Mouse (Mus musculus): ENCODE data around the gene Cfd. TPM values are rescaled to one million over a fixed set of nuclear protein-coding genes. Genes with fewer than 3 reads are reported as not detected.

The Cfd gene
- polyA plus RNA-seq, 1 experiment from 2014 or later, result not detected

DNA sequence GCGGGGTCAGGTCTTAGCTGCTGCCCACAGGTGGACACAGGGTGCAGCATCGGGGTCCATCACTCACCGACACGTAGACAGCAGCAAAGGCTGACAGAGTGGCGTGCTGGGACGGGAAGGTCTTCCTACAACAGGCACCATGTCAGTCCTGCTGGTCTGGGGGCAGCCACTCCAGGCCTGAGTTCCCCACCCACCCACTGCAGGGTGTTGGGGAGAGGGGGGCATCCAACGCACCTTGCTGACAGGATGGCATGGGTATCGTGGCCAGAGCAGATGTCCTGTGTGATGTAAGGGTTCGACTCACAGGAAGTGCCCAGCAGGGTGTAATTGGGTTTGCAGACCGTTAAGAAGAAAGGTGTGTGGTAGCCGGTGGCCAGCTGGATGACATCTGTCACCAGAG lies 24.1 kb upstream of the Cfd start:
- no peak overlapping the region for H3K4me2 ChIP-seq (ENCODE audit: low read length)
- no peaks in the 10 kb centered on the region for H3K27me3 ChIP-seq (replicated peaks; ENCODE audit: control insufficient read depth, insufficient read depth, low read length)
- no peaks in the 10 kb centered on the region for H3K9me3 ChIP-seq (ENCODE audit: control insufficient read depth, low read length)
- peaks cover 12% of the 10 kb centered on the region for H3K4me1 ChIP-seq (ENCODE audit: control insufficient read depth, insufficient read depth, low read depth, low read length)
- no peak overlapping the region for H3K4me3 ChIP-seq (ENCODE audit: low read length)
- H3K9ac ChIP-seq (ENCODE audit: low read depth, low read length), result no peak overlapping the region
- 78% methylated on average over 11 of the region's 11 CpGs for WGBS
- peaks cover 32% of the 10 kb centered on the region for H3K36me3 ChIP-seq (ENCODE audit: control insufficient read depth, insufficient read depth, low read length)
- H3K27ac ChIP-seq (ENCODE audit: low read depth, low read length), result no peak overlapping the region
- ATAC-seq, result no peak

DNA sequence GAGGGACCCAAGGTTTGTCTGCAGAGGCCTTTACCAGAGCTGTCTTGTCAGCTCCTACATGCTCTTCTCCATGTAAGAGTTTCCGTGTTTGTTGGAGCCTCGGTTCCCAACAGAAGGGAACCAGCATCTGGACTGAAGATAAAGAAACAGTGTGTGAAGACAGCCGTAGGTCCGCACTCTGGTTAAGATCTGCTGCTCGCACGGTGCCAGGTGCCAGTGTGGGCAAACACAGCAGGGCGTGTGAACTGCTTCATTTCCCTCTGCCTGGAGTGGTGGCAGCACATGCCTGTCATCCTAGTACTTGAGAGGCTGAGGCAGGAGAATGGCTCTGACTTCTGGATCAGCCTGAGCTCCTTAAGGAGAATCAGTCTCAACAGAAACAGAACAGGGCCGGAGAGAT lies 18.8 kb upstream of the Cfd start:
- no peaks in the 10 kb centered on the region for H3K9me3 ChIP-seq (ENCODE audit: control insufficient read depth, low read length)
- peaks cover 3% of the 10 kb centered on the region; the same call in 1 of the 2 replicates for H3K36me3 ChIP-seq (ENCODE audit: control insufficient read depth, insufficient read depth, low read length)
- peak overlapping the region; percentile 65 for H3K4me3 ChIP-seq (ENCODE audit: low read length)
- WGBS, result 77% methylated on average over 8 of the region's 8 CpGs
- peak overlapping the region; percentile 96 for H3K4me2 ChIP-seq (ENCODE audit: low read length)
- peaks cover 29% of the 10 kb centered on the region for H3K4me1 ChIP-seq (ENCODE audit: control insufficient read depth, insufficient read depth, low read depth, low read length)
- H3K27me3 ChIP-seq (replicated peaks; ENCODE audit: control insufficient read depth, insufficient read depth, low read length), result no peaks in the 10 kb centered on the region
- no peak overlapping the region; the same call in 1 of the 2 replicates for H3K9ac ChIP-seq (ENCODE audit: low read depth, low read length)
- no peak overlapping the region for H3K27ac ChIP-seq (ENCODE audit: low read depth, low read length)
- no peak for ATAC-seq

DNA sequence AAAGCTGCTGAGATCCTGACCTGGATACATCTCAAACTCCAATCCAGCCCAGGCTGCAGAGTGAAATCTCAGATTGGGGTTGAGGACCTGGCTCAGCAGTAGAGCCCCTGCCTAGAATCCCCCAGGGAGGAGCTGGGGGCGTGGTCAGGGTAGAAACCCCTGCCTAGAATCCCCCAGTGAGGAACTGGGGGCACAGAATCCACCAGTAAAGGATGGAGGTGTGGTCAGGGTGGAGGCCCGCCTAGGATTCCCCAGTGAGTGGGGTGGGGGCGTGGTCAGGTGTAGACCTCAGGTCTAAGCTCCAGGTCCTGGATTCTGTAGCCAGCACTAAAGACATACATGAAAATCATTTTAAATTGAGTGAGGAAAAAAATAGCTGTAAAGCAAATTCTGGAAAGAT lies 17.8 kb upstream of the Cfd start:
- ATAC-seq, result no peak

DNA sequence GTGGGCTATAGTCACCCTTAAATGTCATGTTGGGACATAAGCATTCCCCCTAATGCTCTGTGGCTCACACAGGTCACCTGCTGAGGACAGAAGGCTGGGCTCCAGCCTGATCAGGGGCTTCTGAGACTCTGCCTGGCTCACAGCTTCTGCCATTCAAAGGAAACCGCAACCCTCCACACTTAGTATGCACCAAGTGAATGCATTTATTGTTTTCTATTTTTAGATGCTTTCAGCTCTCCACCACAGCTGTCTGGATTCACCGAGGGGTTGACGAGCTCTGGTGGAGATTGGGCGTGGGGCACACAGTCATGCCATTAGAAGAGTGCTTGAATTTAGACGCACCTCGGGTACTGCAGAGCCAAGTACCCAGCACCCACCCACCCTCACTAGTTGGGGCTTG lies 17.3 kb upstream of the Cfd start:
- peak overlapping the region; percentile 74 for H3K9ac ChIP-seq (ENCODE audit: low read depth, low read length)
- no peaks in the 10 kb centered on the region for H3K27me3 ChIP-seq (replicated peaks; ENCODE audit: control insufficient read depth, insufficient read depth, low read length)
- 0 out of 2 replicates have a peak, but pooled peaks cover 3% of the 10 kb centered on the region for H3K36me3 ChIP-seq (ENCODE audit: control insufficient read depth, insufficient read depth, low read length)
- peak overlapping the region; percentile 96 for H3K4me2 ChIP-seq (ENCODE audit: low read length)
- WGBS, result 5% methylated on average over 6 of the region's 6 CpGs
- peak overlapping the region; percentile 65 for H3K4me3 ChIP-seq (ENCODE audit: low read length)
- H3K4me1 ChIP-seq (ENCODE audit: control insufficient read depth, insufficient read depth, low read depth, low read length), result peaks cover 29% of the 10 kb centered on the region
- no peaks in the 10 kb centered on the region for H3K9me3 ChIP-seq (ENCODE audit: control insufficient read depth, low read length)
- peak overlapping the region; percentile 90 for H3K27ac ChIP-seq (ENCODE audit: low read depth, low read length)
- ATAC-seq, result no peak

More for the DNA sequence above, 17.8 kb upstream of the Cfd start:
- Histone ChIP-seq H3K4me1 (ENCODE audit: control insufficient read depth, insufficient read depth, low read depth, low read length) (peaks cover 29% of the 10 kb centered on the region), H3K9ac (ENCODE audit: low read depth, low read length) (peak overlapping the region; percentile 74), H3K36me3 (ENCODE audit: control insufficient read depth, insufficient read depth, low read length) (0 out of 2 replicates have a peak, but pooled peaks cover 3% of the 10 kb centered on the region), H3K27ac (ENCODE audit: low read depth, low read length) (peak overlapping the region; percentile 90), H3K9me3 (ENCODE audit: control insufficient read depth, low read length) (no peaks in the 10 kb centered on the region), H3K4me2 (ENCODE audit: low read length) (peak overlapping the region; percentile 96), H3K27me3 (replicated peaks; ENCODE audit: control insufficient read depth, insufficient read depth, low read length) (no peaks in the 10 kb centered on the region), H3K4me3 (ENCODE audit: low read length) (peak overlapping the region; percentile 65)
- 45% methylated on average over 3 of the region's 3 CpGs for WGBS

DNA sequence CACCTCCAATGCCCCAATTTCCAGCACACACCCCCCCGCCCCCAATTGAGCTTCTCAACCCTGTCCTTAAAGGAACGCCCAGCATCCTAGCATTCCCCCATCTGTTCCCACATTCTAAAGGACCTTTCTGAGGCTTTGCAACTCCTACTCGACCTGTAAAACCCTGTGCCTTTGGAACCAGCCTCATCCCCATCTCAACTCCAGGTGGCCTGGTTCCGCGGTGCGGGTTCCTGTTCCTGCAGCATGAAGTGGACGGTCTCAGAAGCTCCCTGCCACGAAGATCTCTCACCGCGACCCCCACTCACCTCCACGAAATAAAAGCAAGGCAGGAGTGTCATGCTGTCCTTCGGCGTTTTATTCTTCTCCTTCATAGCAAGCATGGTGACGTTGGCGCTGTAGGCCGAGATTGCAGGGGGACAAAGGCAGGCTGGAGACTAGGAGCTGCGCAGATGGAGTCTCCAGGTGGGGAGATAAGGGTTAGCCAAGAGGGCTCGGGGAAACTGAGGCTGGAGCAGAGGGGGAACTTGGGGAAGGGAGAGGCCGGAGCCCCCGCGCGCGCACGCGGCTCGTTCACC lies 16.9 kb upstream of the Cfd start:
- Histone ChIP-seq H3K4me2 (ENCODE audit: low read length) (peak overlapping the region; percentile 96), H3K36me3 (ENCODE audit: control insufficient read depth, insufficient read depth, low read length) (0 out of 2 replicates have a peak, but pooled peaks cover 3% of the 10 kb centered on the region), H3K27me3 (replicated peaks; ENCODE audit: control insufficient read depth, insufficient read depth, low read length) (no peaks in the 10 kb centered on the region), H3K27ac (ENCODE audit: low read depth, low read length) (peak overlapping the region; percentile 90), H3K9ac (ENCODE audit: low read depth, low read length) (peak overlapping the region; percentile 74), H3K9me3 (ENCODE audit: control insufficient read depth, low read length) (no peaks in the 10 kb centered on the region), H3K4me1 (ENCODE audit: control insufficient read depth, insufficient read depth, low read depth, low read length) (peaks cover 29% of the 10 kb centered on the region), H3K4me3 (ENCODE audit: low read length) (peak overlapping the region; percentile 65)
- ATAC-seq, result peak; percentile 5; the same call in 1 of the 2 replicates
- under 1% methylated on average over 18 of the region's 26 CpGs for WGBS

DNA sequence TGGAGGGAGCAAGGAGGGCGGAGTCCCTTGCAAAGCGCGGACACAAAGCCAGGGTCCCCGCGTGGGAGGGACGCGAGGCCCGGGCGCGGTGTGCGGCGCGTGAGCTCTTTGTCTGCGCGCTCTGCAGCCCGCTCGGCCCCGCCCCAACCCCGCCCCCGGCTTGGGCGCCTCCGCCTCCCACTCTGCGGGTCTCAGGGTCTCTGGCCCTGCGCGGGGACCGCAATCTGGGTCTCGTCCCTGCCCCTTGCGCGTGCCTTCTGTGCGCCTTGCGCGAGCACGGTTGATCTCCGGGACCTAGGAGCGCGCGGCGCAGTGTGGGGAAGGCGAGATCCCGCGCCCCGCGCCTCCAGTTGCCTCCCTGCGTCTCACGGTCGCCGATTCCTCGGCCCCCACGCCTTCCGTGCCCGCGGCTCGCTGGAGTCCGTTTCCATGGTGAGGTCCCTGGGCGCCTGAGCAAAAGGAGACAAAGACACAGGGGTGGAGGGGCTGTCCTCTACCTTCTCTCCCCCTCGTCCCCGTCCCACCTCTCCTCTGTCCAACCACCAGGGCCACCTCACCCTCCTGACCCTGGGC lies 16.3 kb upstream of the Cfd start, which contains the start of the genes Prtn3 and Plppr3:
TSS of gene Prtn3 (plus strand) at position 187 of the 573 bp plus-strand sequence.
TSS of gene Plppr3 (minus strand) at position 345 of the 573 bp plus-strand sequence.
- Histone ChIP-seq H3K27me3 (replicated peaks; ENCODE audit: control insufficient read depth, insufficient read depth, low read length) (no peaks in the 10 kb centered on the region), H3K27ac (ENCODE audit: low read depth, low read length) (peak within 1 kb of the TSS; percentile 90), H3K9ac (ENCODE audit: low read depth, low read length) (peak within 1 kb of the TSS; percentile 74), H3K9me3 (ENCODE audit: control insufficient read depth, low read length) (no peaks in the 10 kb centered on the region), H3K4me2 (ENCODE audit: low read length) (peak within 1 kb of the TSS; percentile 96), H3K36me3 (ENCODE audit: control insufficient read depth, insufficient read depth, low read length) (0 out of 2 replicates have a peak, but pooled peaks cover 3% of the 10 kb centered on the region), H3K4me3 (ENCODE audit: low read length) (peak within 1 kb of the TSS; percentile 65), H3K4me1 (ENCODE audit: control insufficient read depth, insufficient read depth, low read depth, low read length) (peaks cover 25% of the 10 kb centered on the region)
- peak; percentile 93 for ATAC-seq
- 0% methylated on average over 43 of the region's 57 CpGs for WGBS

DNA sequence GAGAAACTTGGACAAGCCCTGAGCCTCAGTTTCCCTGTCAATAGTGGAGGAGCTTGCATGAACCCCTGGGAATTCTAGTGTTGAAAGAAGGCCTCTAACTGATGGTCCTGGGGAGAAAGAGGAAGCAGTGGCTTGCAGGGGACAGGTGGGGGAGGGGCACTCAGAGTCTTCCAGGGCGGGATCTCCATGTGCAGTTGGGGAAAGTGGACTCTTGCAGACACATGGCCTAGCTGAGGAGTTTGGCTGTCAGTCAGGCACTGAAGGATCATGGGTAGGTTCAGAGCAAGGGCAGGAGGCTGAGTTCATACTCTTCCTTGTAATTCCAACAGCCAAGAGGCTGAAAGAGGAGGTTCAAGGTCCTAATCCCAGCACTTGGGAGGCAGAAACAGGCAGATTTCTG lies 13.5 kb upstream of the Cfd start:
- Histone ChIP-seq H3K9me3 (ENCODE audit: control insufficient read depth, low read length) (no peaks in the 10 kb centered on the region), H3K9ac (ENCODE audit: low read depth, low read length) (no peak overlapping the region), H3K36me3 (ENCODE audit: control insufficient read depth, insufficient read depth, low read length) (no peaks in the 10 kb centered on the region), H3K4me1 (ENCODE audit: control insufficient read depth, insufficient read depth, low read depth, low read length) (peaks cover 16% of the 10 kb centered on the region), H3K4me3 (ENCODE audit: low read length) (no peak overlapping the region), H3K27me3 (replicated peaks; ENCODE audit: control insufficient read depth, insufficient read depth, low read length) (peaks cover 4% of the 10 kb centered on the region; the same call in 1 of the 2 replicates), H3K27ac (ENCODE audit: low read depth, low read length) (no peak overlapping the region), H3K4me2 (ENCODE audit: low read length) (no peak overlapping the region)
- no peak for ATAC-seq
- 46% methylated on average over 1 of the region's 1 CpGs for WGBS

DNA sequence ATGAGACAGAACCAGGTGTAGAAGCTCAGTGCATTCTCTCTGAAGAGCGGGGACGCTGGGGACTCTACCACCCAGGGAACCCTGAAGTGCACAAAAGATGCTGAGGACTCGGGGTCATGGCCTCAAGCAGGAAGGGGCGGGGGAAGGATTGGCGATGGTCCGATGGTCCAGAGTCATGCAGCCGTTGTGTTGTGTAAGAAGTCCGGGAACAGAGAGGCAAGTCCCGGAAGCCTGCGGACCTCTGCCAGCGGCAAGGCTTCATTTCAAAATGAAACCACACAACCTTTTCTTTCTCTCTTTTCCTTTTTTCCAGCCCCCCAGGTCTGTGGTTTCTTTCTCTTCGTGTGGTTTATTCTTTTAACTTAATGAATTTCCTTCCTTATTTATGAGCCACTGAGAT lies 12.9 kb upstream of the Cfd start:
- Histone ChIP-seq H3K9ac (ENCODE audit: low read depth, low read length) (no peak overlapping the region), H3K4me3 (ENCODE audit: low read length) (no peak overlapping the region), H3K27ac (ENCODE audit: low read depth, low read length) (no peak overlapping the region), H3K9me3 (ENCODE audit: control insufficient read depth, low read length) (no peaks in the 10 kb centered on the region), H3K4me1 (ENCODE audit: control insufficient read depth, insufficient read depth, low read depth, low read length) (peaks cover 14% of the 10 kb centered on the region), H3K27me3 (replicated peaks; ENCODE audit: control insufficient read depth, insufficient read depth, low read length) (peaks cover 4% of the 10 kb centered on the region; the same call in 1 of the 2 replicates), H3K36me3 (ENCODE audit: control insufficient read depth, insufficient read depth, low read length) (no peaks in the 10 kb centered on the region), H3K4me2 (ENCODE audit: low read length) (no peak overlapping the region)
- WGBS, result 41% methylated on average over 12 of the region's 12 CpGs
- no peak for ATAC-seq

DNA sequence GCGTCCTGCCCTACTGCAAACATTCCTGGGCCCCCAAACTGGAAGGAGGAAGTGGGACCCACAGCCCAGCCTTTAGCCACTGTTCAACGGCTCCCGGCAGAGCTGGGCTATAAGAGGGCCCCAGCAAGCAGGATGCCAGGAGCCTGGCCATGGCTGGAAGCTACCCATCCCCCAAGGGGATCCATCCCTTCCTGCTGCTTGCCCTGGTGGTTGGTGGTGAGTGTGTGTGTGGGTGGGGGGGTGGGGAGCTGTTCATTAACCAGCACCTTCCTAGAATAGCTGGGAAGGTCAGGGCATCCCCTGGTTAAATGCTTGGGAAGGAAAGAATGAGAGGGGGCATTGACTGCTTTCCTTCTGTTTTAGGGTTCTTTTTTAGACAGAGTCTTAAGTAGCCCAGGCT lies 11.1 kb upstream of the Cfd start:
- H3K9me3 ChIP-seq (ENCODE audit: control insufficient read depth, low read length), result no peaks in the 10 kb centered on the region
- no peak overlapping the region for H3K4me2 ChIP-seq (ENCODE audit: low read length)
- WGBS, result 48% methylated on average over 3 of the region's 3 CpGs
- no peak for ATAC-seq
- no peak overlapping the region for H3K9ac ChIP-seq (ENCODE audit: low read depth, low read length)
- H3K4me1 ChIP-seq (ENCODE audit: control insufficient read depth, insufficient read depth, low read depth, low read length), result peaks cover 14% of the 10 kb centered on the region
- H3K4me3 ChIP-seq (ENCODE audit: low read length), result no peak overlapping the region
- no peaks in the 10 kb centered on the region for H3K36me3 ChIP-seq (ENCODE audit: control insufficient read depth, insufficient read depth, low read length)
- H3K27me3 ChIP-seq (replicated peaks; ENCODE audit: control insufficient read depth, insufficient read depth, low read length), result peaks cover 4% of the 10 kb centered on the region; the same call in 1 of the 2 replicates
- H3K27ac ChIP-seq (ENCODE audit: low read depth, low read length), result no peak overlapping the region
